Mouse (Mus musculus) spleen, adult 2 months (tissue): ENCODE data around the gene Hormad1.

Experiments used
- CTCF ChIP-seq: fragments of 200-500 bp; IDR thresholded peaks from 2 replicates; pipeline ENCODE4 v1.5.1; 2011; ENCODE audit warnings: mild to moderate bottlenecking, inconsistent platforms; ENCODE audit not compliant: insufficient read depth, insufficient read length, insufficient replicate concordance; ENCODE audit errors: extremely low read depth
- POLR2A ChIP-seq: fragments of 200-500 bp; IDR thresholded peaks from 2 replicates; pipeline ENCODE4 v1.6.1; 2011; ENCODE audit warnings: low read depth, low read length, inconsistent platforms

DNA sequence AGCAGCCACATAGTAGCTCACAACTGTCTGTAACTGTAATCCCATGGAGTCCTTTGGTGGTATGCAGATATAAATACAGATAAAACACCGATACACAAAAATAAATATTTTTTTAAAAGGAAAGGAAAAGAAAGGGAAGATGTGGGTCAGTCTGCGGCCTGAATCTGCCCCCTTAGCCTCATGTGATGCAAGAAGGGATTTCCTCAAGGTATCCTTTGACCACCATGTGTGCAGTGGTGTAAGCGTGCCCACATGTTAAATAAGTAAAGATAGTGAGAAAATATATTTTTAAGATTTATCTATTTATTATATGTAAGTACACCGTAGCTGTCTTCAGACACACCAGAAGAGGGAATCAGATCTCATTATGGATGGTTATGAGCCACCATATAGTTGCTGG lies 19.6 kb upstream of the Hormad1 start:
- TF ChIP-seq CTCF, result no peak
- no peak for TF ChIP-seq POLR2A
